Mouse (Mus musculus) MEL-GATA-1-ER (cell line): Measurements from ENCODE around the gene Olfr502.
"Not testable (repeated sequence)": the region's sequence is repeated elsewhere in the genome, so short reads cannot be mapped to it uniquely, and the experiment has no call there.

ENCODE experiments used
- DNase-seq: peaks from one replicate; pipeline ENCODE4 v3.0.0-alpha.2; 2012; ENCODE audit warnings: low read depth; ENCODE audit errors: extremely low read depth

Olfr502 gene

DNA sequence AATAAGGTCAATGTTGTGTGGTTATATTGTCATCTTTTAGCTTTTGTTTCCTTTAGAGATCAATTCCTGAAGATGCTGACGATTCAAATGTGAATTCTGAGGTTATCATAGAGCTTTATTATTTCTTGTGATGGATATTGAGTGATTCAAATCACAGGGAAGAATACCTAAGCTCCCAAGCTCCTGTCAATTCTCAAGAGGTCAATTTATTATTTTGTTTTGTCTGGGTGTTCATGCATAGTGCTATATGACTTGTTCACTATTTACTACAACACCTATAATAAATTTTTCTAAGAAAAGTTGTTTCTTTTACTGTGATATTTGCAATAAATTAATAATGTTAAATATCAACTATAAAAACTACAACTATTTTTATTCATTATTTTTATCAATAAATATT is at the start of gene Olfr502:
Gene Olfr502, minus strand, starts transcription at position 101 of the 400 bp plus-strand sequence.
- DNase-seq, result no peak

DNA sequence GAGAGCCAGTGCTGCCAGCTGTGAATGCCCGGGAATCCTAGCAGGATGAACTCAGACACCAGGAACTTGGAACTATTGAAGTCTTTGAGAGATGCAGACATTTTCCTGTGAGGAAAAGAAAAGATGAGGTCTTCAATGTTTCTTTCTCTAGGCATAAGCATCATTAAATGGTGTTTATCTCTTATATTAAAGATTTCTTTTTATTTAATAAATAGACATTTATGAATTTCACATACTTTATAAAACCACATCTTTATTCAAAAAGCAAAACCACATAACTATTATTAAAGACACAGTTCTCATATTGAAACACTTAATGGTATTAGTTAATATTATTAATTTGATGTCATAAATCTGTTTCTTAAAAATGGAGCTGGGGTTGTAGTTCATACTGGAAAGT is 40.8 kb upstream of the Olfr502 start, which contains the start of gene Olfr504:
Gene Olfr504, minus strand, starts transcription at position 101 of the 400 bp plus-strand sequence.
- no peak for DNase-seq

DNA sequence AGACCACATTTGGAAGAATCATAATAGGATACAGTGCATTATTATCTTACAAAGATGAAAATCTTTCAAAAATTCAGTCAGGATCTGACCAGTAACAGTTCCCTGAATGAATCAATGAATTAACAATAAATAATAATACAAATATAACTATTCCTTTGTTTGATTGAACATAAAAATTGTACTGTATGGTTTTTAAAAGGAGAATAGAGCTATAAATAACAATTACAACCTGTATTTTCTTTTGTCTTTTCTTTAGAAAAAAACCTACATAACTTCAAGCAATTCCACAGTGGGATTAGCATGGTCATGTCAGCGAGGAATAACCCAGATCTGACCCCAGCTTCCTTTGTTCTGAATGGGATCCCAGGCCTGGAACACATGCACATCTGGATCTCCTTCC is 19.4 kb upstream of the Olfr502 start, which contains the start of gene Olfr503:
Gene Olfr503, plus strand, starts transcription at position 301 of the 400 bp plus-strand sequence.
- not testable (repeated sequence) for DNase-seq

DNA sequence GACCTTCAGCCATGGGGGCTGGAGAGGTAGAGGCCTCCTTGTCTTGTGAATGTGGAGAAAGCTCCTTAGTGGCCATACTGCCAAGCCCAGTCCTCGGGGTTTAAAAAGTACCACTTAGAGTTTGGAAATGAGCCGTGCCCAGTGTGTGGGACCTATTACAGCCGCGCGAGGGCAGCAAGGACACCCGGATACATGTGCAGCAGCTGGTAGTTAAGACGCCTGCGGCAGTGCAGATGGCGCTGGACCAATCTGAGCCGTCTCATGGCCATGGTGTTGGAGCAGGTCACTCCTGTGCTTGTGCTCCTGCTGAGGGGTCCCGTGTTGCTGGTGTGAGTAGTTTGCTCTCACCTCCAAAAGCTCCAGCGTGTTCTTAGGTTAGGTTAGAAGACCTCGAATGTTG is 17.6 kb upstream of the Olfr502 start:
- DNase-seq, result no peak
